Mouse (Mus musculus) limb, embryonic 15.5 days (tissue): ENCODE measurements around the gene Skap2. TPM values are rescaled to one million over a fixed set of nuclear protein-coding genes. Genes with fewer than 3 reads are reported as not detected.

Source experiments
- ATAC-seq: fragments of 200-750 bp; cut with Nextera tagmentation; 2 replicates; pipeline ENCODE4 v1.8.0; 2017; ENCODE audit warnings: low read depth, moderate TSS enrichment; ENCODE audit not compliant: insufficient number of reproducible peaks, low FRiP score, low TSS enrichment
- H3K27ac ChIP-seq: fragments of 300-500 bp; sonication (generic); 2 replicates; pipeline ENCODE4 v1.5.1; 2015; ENCODE audit warnings: moderate library complexity, mild to moderate bottlenecking, inconsistent platforms
- H3K27me3 ChIP-seq: fragments of 300-500 bp; sonication (generic); 2 replicates; pipeline ENCODE4 v1.6.1; 2015; ENCODE audit warnings: inconsistent platforms
- H3K36me3 ChIP-seq: fragments of 300-500 bp; sonication (generic); 2 replicates; pipeline ENCODE4 v1.6.1; 2015; ENCODE audit warnings: inconsistent platforms
- H3K4me1 ChIP-seq: fragments of 300-500 bp; sonication (generic); 2 replicates; pipeline ENCODE4 v1.6.1; 2015; ENCODE audit warnings: inconsistent platforms
- H3K4me2 ChIP-seq: fragments of 300-500 bp; sonication (generic); 2 replicates; pipeline ENCODE4 v1.6.1; 2015; ENCODE audit warnings: mild to moderate bottlenecking, inconsistent platforms
- H3K4me3 ChIP-seq: fragments of 300-500 bp; sonication (generic); 2 replicates; pipeline ENCODE4 v1.5.1; 2015; ENCODE audit warnings: mild to moderate bottlenecking, inconsistent platforms
- H3K9ac ChIP-seq: fragments of 300-500 bp; sonication (generic); 2 replicates; pipeline ENCODE4 v1.6.1; 2015; ENCODE audit warnings: inconsistent platforms
- H3K9me3 ChIP-seq: fragments of 300-500 bp; sonication (generic); 2 replicates; pipeline ENCODE4 v1.6.1; 2016; ENCODE audit warnings: inconsistent platforms
- WGBS: fragments of 180-500 bp; shearing (Covaris S2); methylation state at CpG from one replicate; pipeline ENCODE4 v1.1.7; 2015; 5-methylcytosine and 5-hydroxymethylcytosine counted together
- polyA plus RNA-seq: library from polyadenylated mRNA; unstranded; fragments of >200 nt; fragmentation: Nextera tagmentation; extraction: Ambion mirVana; gene quantifications from 2 replicates; pipeline ENCODE4 v1.2.1, GENCODE M21; 2015

Gene Skap2
- polyA plus RNA-seq, 1 experiment from 2014 or later = 18.7 TPM

DNA sequence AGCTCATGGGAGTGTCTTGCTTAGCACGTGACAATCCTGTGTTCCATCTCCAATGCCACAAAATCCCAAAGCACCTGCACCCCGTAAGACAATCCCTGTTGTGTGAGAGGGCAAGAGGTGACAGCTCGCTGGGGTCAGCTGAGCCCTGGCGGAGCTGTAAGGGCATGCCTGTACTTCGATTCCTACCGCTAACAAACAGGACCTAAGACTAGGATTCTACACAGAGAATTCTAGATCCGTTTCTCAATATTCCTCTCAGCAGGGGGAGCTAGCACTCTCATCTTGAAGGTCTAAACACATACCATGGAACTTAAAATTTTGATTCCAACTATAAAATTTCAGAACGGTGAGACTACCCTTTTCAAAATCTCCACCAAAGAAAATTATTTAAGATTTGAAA is 9.7 kb downstream of the Skap2 start:
- Histone ChIP-seq H3K4me1 (peaks cover 12% of the 10 kb centered on the region), H3K36me3 (no peaks in the 10 kb centered on the region), H3K27me3 (peaks cover 39% of the 10 kb centered on the region), H3K4me2 (no peak overlapping the region), H3K9ac (no peak overlapping the region), H3K4me3 (no peak overlapping the region), H3K27ac (no peak overlapping the region), H3K9me3 (no peaks in the 10 kb centered on the region)
- ATAC-seq = no peak
- 18% methylated on average over 8 of the region's 8 CpGs for WGBS

DNA sequence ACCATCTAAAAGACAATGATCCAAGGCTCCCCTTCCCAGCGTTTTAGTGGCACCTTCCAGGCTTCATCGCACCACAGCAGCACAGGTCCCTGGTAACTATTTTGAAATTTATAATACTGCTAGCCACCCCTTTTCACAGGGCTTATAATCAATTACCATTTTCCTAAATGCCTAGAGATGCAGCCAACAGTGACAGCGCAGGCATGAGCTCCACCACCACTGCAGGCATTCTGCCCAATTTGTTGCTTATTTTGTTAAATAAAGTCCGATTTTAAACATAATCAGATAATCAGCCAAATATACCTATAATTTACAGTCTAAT is 13.2 kb downstream of the Skap2 start:
- H3K9me3 ChIP-seq = no peaks in the 10 kb centered on the region
- no peak for ATAC-seq
- H3K4me2 ChIP-seq = no peak overlapping the region
- H3K4me3 ChIP-seq = no peak overlapping the region
- H3K36me3 ChIP-seq = no peaks in the 10 kb centered on the region
- no peak overlapping the region for H3K27ac ChIP-seq
- no peak overlapping the region for H3K9ac ChIP-seq
- H3K27me3 ChIP-seq = peaks cover 10% of the 10 kb centered on the region
- WGBS = 70% methylated on average over 4 of the region's 4 CpGs
- no peaks in the 10 kb centered on the region for H3K4me1 ChIP-seq

DNA sequence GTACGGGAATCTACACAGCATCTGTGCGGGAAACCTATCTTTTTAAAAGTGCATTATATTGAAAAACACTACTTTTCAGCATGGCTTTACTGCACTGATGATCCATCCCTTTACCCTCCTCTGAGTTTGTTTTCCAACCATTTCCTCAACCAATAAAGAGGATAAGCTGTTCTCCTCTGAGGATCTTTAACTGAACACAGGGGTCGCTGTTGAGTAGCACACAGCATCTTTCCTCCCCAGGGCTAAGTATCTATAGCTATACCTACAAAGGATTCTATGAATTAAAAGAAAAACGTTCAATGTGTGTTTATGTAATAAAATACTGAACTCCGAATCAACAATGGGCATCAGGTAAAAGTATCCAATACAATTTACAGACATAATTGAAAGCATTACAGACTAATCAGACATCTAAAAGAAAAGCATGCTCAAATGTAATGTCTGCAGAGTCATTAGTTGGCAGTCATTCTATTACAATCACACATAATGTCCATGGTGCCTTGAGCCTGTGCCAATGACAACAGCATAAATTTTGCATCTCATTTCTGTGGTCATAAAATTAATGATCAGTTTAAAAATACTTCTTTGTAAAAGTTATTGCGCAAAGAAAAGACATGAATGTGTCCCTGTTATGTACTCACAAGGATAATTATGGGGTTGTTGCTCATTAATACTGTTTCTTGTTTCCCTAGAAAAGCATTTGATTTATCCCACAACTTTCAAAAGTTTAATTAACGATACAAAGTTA is 13.8 kb downstream of the Skap2 start:
- no peaks in the 10 kb centered on the region for H3K9me3 ChIP-seq
- no peak overlapping the region for H3K4me2 ChIP-seq
- H3K36me3 ChIP-seq = no peaks in the 10 kb centered on the region
- no peak overlapping the region for H3K4me3 ChIP-seq
- H3K27me3 ChIP-seq = peaks cover 6% of the 10 kb centered on the region
- H3K27ac ChIP-seq = no peak overlapping the region
- no peak overlapping the region for H3K9ac ChIP-seq
- H3K4me1 ChIP-seq = no peaks in the 10 kb centered on the region
- no peak for ATAC-seq
- WGBS = 51% methylated on average over 7 of the region's 7 CpGs

- no peaks in the 10 kb centered on the region for H3K4me1 ChIP-seq
- H3K4me3 ChIP-seq = no peak overlapping the region
- H3K4me2 ChIP-seq = no peak overlapping the region
- 80% methylated on average over 2 of the region's 2 CpGs for WGBS
- no peak overlapping the region for H3K9ac ChIP-seq
- H3K27ac ChIP-seq = no peak overlapping the region
- no peaks in the 10 kb centered on the region for H3K36me3 ChIP-seq
- no peaks in the 10 kb centered on the region for H3K9me3 ChIP-seq
- no peak for ATAC-seq
- H3K27me3 ChIP-seq = no peaks in the 10 kb centered on the region
These were observed 24.4 kb downstream of the Skap2 start for GRCm38 (mm10) chr6:51987999-51988398.

- H3K4me1 ChIP-seq = no peaks in the 10 kb centered on the region
- ATAC-seq = no peak
- 46% methylated on average over 3 of the region's 3 CpGs for WGBS
- H3K9ac ChIP-seq = no peak overlapping the region
- no peaks in the 10 kb centered on the region for H3K27me3 ChIP-seq
- H3K36me3 ChIP-seq = no peaks in the 10 kb centered on the region
- H3K4me3 ChIP-seq = no peak overlapping the region
- H3K27ac ChIP-seq = no peak overlapping the region
- no peak overlapping the region for H3K4me2 ChIP-seq
- H3K9me3 ChIP-seq = no peaks in the 10 kb centered on the region
These were observed 34.7 kb downstream of the Skap2 start for GRCm38 (mm10) chr6:51977638-51978037.

DNA sequence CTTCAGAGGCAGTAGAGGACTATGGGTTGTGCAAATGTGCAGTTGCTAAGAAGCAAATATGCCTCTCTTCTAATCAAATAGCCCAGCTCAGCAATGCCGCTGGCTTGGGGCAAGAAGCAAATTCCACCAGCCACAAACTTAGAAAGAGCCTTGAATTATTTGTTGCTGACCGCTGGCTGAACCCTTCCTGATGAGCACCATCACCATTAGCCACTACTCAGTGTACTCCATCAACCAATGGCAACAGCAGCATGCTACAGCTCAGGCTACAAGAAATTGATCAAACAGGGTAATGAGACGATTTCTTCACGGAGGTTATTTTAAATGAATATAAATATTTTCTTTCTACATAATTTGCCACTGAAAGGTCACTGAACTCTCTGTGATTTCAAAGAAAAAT is 36.6 kb downstream of the Skap2 start:
- H3K27me3 ChIP-seq = no peaks in the 10 kb centered on the region
- no peak overlapping the region for H3K4me3 ChIP-seq
- H3K4me2 ChIP-seq = no peak overlapping the region
- H3K4me1 ChIP-seq = no peaks in the 10 kb centered on the region
- H3K36me3 ChIP-seq = no peaks in the 10 kb centered on the region
- no peak for ATAC-seq
- H3K9me3 ChIP-seq = no peaks in the 10 kb centered on the region
- 52% methylated on average over 4 of the region's 4 CpGs for WGBS
- no peak overlapping the region for H3K27ac ChIP-seq
- H3K9ac ChIP-seq = no peak overlapping the region

DNA sequence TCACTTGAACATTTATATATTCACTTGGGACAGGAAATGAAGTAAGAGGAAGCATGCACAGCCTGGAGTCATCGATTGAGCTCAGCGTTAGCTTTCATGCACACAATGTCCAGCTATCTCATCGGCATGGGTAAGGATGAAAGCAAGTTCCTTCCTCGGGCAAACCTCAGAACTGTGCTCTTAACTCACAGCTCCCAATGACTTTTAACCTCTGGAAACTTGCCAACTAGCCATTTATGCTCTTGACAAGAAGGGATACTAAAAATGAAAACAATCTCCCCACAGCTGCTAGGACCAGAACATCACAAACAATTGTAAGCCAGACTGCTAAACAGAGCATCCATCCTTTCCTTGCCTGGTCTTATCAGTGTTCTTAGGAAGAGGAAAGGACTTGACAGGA is 53.4 kb downstream of the Skap2 start:
- Histone ChIP-seq H3K36me3 (no peaks in the 10 kb centered on the region), H3K27me3 (no peaks in the 10 kb centered on the region), H3K4me3 (no peak overlapping the region), H3K27ac (no peak overlapping the region), H3K9me3 (no peaks in the 10 kb centered on the region), H3K4me2 (no peak overlapping the region), H3K4me1 (no peaks in the 10 kb centered on the region), H3K9ac (no peak overlapping the region)
- WGBS = 63% methylated on average over 4 of the region's 4 CpGs
- no peak for ATAC-seq

- whole genome bisulfite sequencing = 74% methylated on average over 4 of the region's 4 CpGs
- H3K9ac ChIP-seq = no peak overlapping the region
- H3K4me3 ChIP-seq = no peak overlapping the region
- H3K9me3 ChIP-seq = no peaks in the 10 kb centered on the region
- ATAC-seq = no peak
- H3K27ac ChIP-seq = no peak overlapping the region
- no peaks in the 10 kb centered on the region for H3K27me3 ChIP-seq
- H3K4me2 ChIP-seq = no peak overlapping the region
- H3K4me1 ChIP-seq = no peaks in the 10 kb centered on the region
- no peaks in the 10 kb centered on the region for H3K36me3 ChIP-seq
These were observed 56.1 kb downstream of the Skap2 start for GRCm38 (mm10) chr6:51956048-51956792.

DNA sequence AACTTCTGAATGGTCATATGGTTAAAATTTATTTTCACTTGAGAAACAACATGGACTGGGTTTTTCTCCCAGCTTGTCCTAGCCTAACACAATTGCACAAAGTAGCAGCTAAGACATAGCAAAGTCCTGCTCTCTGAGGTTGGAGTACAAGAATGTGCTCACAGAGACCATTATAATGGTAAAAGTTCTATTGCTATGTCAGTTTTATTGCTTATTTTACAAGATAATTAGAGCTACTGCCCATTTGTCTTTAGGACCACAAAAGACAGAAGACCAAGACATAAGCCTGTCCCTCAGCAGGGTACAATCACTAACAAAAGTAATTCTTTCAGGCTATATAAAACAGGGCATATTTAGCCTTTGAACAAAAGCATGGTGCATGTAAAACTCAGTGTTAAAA is 64.7 kb downstream of the Skap2 start:
- Histone ChIP-seq H3K9me3 (no peaks in the 10 kb centered on the region), H3K4me3 (no peak overlapping the region), H3K4me2 (no peak overlapping the region), H3K27me3 (no peaks in the 10 kb centered on the region), H3K9ac (no peak overlapping the region), H3K4me1 (no peaks in the 10 kb centered on the region), H3K27ac (no peak overlapping the region), H3K36me3 (no peaks in the 10 kb centered on the region)
- no peak for ATAC-seq

DNA sequence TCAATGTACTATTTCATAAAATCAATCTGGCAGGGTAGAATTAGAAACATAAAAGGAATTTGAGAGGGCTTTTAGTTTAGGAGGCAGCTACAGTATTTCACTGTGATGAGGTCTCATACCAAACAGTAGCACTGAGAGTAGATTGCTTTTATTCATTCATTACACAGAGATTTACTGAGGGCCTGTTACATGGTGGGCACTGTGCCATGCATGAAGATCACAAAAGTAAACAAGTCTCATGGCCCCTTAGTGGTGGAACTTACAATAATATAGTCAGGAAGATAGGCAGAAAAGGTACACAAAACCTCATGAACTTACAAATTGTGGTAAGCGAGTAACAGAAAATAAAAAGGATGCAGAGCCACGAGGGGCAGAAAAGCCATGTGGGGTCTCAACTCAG is 67.4 kb downstream of the Skap2 start:
- no peaks in the 10 kb centered on the region for H3K27me3 ChIP-seq
- no peak overlapping the region for H3K4me2 ChIP-seq
- H3K27ac ChIP-seq = no peak overlapping the region
- H3K36me3 ChIP-seq = no peaks in the 10 kb centered on the region
- H3K9ac ChIP-seq = no peak overlapping the region
- ATAC-seq = no peak
- whole genome bisulfite sequencing = 69% methylated on average over 2 of the region's 2 CpGs
- H3K4me3 ChIP-seq = no peak overlapping the region
- H3K4me1 ChIP-seq = no peaks in the 10 kb centered on the region
- H3K9me3 ChIP-seq = no peaks in the 10 kb centered on the region

DNA sequence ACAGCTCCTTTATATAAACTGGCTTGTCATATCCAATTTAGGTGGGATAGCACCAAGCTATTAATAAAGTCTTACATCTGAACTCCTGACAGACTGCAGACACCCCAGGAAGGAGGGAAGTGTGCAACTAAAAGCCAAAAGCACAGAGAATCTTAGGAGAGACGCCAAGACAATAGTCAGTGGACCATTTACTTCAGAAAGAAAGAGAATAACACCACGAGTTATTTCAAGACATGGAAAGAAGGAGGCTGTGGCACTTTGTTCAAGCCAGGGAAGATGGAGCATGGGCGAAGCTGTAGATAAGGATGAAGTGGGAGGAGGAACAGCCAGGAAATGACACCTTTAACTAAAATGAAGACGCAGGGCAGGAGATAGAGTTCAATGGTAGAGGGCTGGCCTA is 78.4 kb downstream of the Skap2 start:
- Histone ChIP-seq H3K36me3 (no peaks in the 10 kb centered on the region), H3K9me3 (no peaks in the 10 kb centered on the region), H3K4me3 (no peak overlapping the region), H3K27ac (no peak overlapping the region), H3K4me1 (peaks cover 4% of the 10 kb centered on the region; the same call in 1 of the 2 replicates), H3K9ac (no peak overlapping the region), H3K4me2 (no peak overlapping the region), H3K27me3 (no peaks in the 10 kb centered on the region)
- 67% methylated on average over 4 of the region's 4 CpGs for WGBS
- ATAC-seq = no peak

DNA sequence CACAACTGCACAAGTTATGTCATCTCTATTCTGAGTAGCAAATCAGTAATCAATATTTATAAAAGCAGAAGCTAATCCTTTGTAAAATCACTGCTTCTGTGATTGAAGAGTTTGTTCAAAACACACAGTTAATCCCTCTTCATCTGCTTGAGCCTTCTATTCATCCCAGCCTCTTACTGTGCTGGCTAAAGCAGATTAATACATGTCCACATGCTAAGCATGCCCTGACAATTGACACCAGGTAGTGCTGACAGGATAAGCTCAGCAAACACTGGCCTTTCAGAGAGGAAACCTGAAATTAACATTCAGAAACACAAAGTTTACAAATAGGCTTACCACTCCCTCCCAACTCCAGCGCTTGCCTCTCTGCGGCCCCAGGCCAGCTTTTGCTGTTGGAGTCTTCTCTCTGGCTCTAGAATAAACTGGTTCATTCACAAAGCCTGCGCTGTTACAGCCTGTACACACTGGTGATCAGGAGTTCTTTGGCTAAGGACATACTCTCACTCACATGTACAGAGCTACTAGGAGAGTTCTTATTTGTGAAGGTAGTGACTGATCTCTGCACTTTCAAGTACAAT is 79.2 kb downstream of the Skap2 start:
- H3K27ac ChIP-seq = no peak overlapping the region
- H3K27me3 ChIP-seq = no peaks in the 10 kb centered on the region
- 60% methylated on average over 3 of the region's 3 CpGs for WGBS
- H3K9me3 ChIP-seq = no peaks in the 10 kb centered on the region
- no peaks in the 10 kb centered on the region for H3K36me3 ChIP-seq
- H3K9ac ChIP-seq = no peak overlapping the region
- no peak for ATAC-seq
- H3K4me3 ChIP-seq = no peak overlapping the region
- H3K4me1 ChIP-seq = peaks cover 4% of the 10 kb centered on the region; the same call in 1 of the 2 replicates
- H3K4me2 ChIP-seq = no peak overlapping the region
